Mouse (Mus musculus) G1E (cell line): ENCODE results near the gene Atxn10. TPM values are rescaled to one million over a fixed set of nuclear protein-coding genes. Genes with fewer than 3 reads are reported as not detected.

ENCODE experiments used
- ATAC-seq: 2 replicates; pipeline ENCODE4 v1.8.0; 2016; ENCODE audit warnings: mild to moderate bottlenecking; ENCODE audit not compliant: insufficient number of reproducible peaks, poor library complexity, low FRiP score, severe bottlenecking; ENCODE audit errors: extremely low read depth
- DNase-seq: peaks from one replicate; pipeline ENCODE4 v3.0.0; 2012; ENCODE audit warnings: low spot score
- H3K27me3 ChIP-seq: 2 replicates; pipeline ENCODE4 v1.6.1; 2012; ENCODE audit warnings: mild to moderate bottlenecking, low read length, inconsistent platforms; ENCODE audit not compliant: insufficient read depth
- H3K36me3 ChIP-seq: replicated peaks from 2 replicates; pipeline ENCODE3; 2012; ENCODE audit warnings: mild to moderate bottlenecking, inconsistent platforms
- H3K4me1 ChIP-seq: 2 replicates; pipeline ENCODE4 v1.6.1; 2012; ENCODE audit warnings: low read depth, low read length, inconsistent platforms, mixed read lengths; ENCODE audit not compliant: insufficient read depth
- H3K4me3 ChIP-seq: 2 replicates; pipeline ENCODE4 v1.5.1; 2012; ENCODE audit warnings: low read depth, mild to moderate bottlenecking, inconsistent platforms, low read length, moderate library complexity, mixed read lengths
- H3K9me3 ChIP-seq: replicated peaks from 2 replicates; pipeline ENCODE4 v1.6.1; 2012; ENCODE audit warnings: inconsistent platforms
- CTCF ChIP-seq: IDR thresholded peaks from 2 replicates; pipeline ENCODE4 v1.5.1; 2012; ENCODE audit warnings: low read depth, low read length, inconsistent platforms, mixed read lengths
- GATA1 ChIP-seq: IDR thresholded peaks from 2 replicates; pipeline ENCODE4 v1.6.1; 2012; ENCODE audit warnings: borderline replicate concordance, low read length, inconsistent platforms, mixed read lengths
- GATA2 ChIP-seq: IDR thresholded peaks from 2 replicates; pipeline ENCODE4 v1.6.1; 2012; ENCODE audit warnings: low read depth, low read length, inconsistent platforms, borderline replicate concordance
- POLR2AphosphoS5 ChIP-seq: IDR thresholded peaks from 2 replicates; pipeline ENCODE4 v1.6.1; 2012; ENCODE audit warnings: low read depth, low read length, inconsistent platforms; ENCODE audit not compliant: insufficient replicate concordance
- TAL1 ChIP-seq: conservative IDR thresholded peaks from 2 replicates; pipeline ENCODE4 v1.6.1; 2012; ENCODE audit warnings: low read depth, low read length, inconsistent platforms, mixed read lengths
- polyA plus RNA-seq: library from polyadenylated mRNA; stranded (reverse); fragments of >175 nt; gene quantifications from 2 replicates; pipeline ENCODE4 v1.2.3, GENCODE M21; 2012
- total RNA-seq, 2 experiments: library from RNA; stranded (forward) in 1 of 2; stranded (reverse) in 1 of 2; fragments of 200-1000 nt in 1 of 2; fragments of >200 nt in 1 of 2; fragmentation: Nextera tagmentation in 1 of 2; gene quantifications; 2 replicates each; pipeline ENCODE4 v1.2.3; 2014 to 2017

Gene Atxn10
- total and polyA plus RNA-seq, 3 experiments: 92.9 to 185 (median 99.1) TPM

DNA sequence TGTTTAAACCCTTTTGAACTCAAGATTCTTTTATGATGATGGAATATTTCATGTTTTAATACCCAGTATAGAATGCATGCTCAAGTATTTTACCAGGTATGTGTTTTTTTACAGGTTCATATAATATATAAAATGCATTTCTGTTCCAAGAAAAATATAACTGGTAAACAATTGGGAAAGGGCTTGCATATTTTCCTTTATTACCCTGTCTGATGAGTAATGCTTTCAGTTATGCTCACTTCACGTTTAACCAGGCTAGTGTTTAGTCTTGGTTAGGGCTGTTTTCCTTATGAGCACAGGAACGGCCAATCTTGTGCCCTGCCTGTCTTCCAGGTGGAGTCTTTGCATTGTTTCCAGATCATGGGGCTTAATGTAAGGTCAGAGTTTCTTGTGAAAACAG lies 84.6 kb downstream of the Atxn10 start:
- Histone ChIP-seq H3K9me3 (no peaks in the 10 kb centered on the region), H3K4me1 (no peaks in the 10 kb centered on the region), H3K4me3 (no peak overlapping the region), H3K27me3 (no peaks in the 10 kb centered on the region), H3K36me3 (peaks cover 40% of the 10 kb centered on the region)
- no peak for ATAC-seq
- TF ChIP-seq TAL1 (no peak), POLR2AphosphoS5 (no peak), GATA1 (no peak), GATA2 (no peak), CTCF (no peak)
- DNase-seq: no peak

DNA sequence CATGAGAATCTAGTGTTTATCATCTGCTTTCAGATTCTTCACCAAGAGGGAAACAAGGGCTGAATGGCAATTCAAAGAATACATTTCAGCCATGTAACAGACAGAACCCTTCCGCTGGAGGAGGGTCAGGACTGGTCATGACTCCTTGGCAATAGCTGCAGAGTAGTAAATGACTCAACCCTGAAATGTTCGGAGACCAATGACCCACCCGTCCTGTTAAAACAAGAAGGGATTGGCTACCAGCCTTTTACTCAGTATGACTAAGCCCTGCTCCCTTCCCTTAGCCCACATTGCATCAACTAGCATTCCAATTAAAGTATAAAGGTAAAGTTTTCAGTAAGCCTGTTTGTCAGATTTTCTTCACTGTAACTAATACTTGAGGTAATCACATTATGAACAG lies 88.2 kb downstream of the Atxn10 start:
- no peaks in the 10 kb centered on the region for H3K9me3 ChIP-seq
- H3K4me3 ChIP-seq: no peak overlapping the region
- peaks cover 40% of the 10 kb centered on the region for H3K36me3 ChIP-seq
- ATAC-seq (no peak), DNase-seq (no peak)
- no peaks in the 10 kb centered on the region for H3K4me1 ChIP-seq
- no peaks in the 10 kb centered on the region for H3K27me3 ChIP-seq
- TF ChIP-seq CTCF: no peak
- TF ChIP-seq TAL1: no peak
- TF ChIP-seq GATA2: no peak
- no peak for TF ChIP-seq POLR2AphosphoS5
- TF ChIP-seq GATA1: no peak

DNA sequence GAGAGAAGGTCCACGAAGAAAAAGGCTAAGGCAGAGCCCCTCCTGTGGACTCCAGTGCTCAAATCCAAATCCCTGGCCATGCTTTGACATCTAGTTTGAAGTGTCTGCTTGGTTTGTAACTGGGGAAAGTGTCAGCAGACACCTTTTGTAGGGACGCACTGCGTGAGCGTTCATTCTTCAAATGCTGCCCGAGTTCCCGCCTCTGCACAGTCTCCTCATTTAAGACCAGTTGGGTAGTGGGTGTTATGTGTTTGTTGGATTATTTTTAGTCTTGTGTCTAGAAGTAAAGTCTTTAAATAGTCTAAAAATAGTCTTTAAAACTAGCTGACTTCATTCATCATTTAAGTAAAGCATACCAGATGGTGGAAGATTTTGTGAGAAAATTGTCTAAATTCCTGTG lies 92.1 kb downstream of the Atxn10 start:
- H3K27me3 ChIP-seq: no peaks in the 10 kb centered on the region
- H3K4me1 ChIP-seq: no peaks in the 10 kb centered on the region
- H3K4me3 ChIP-seq: no peak overlapping the region
- DNase-seq (no peak), ATAC-seq (no peak)
- H3K9me3 ChIP-seq: no peaks in the 10 kb centered on the region
- no peak for TF ChIP-seq TAL1
- TF ChIP-seq GATA2: no peak
- TF ChIP-seq POLR2AphosphoS5: no peak
- no peak for TF ChIP-seq CTCF
- TF ChIP-seq GATA1: no peak
- peaks cover 44% of the 10 kb centered on the region for H3K36me3 ChIP-seq

DNA sequence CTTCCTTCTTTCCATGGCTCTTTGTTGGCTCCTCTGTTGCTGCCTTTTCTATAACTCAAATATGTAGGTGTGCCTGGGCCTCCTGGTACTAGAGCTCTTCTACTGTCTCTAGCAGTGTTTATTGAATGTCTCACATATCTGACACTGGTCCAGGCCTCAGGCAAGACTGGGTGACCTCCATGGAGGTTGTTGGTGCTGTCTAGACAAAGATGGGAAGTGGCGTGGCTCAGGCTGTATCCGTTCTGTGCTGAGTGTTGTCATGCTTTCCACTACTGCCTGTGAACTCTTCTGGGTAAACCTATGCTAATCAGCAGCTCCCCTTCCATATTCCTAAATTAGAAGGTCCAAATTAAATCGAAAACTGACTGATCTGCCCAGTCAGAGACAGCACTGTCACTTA lies 106.5 kb downstream of the Atxn10 start:
- no peak for DNase-seq
- ATAC-seq: no peak
- Histone ChIP-seq H3K4me3 (no peak overlapping the region), H3K9me3 (no peaks in the 10 kb centered on the region), H3K36me3 (peaks cover 83% of the 10 kb centered on the region), H3K4me1 (no peaks in the 10 kb centered on the region), H3K27me3 (no peaks in the 10 kb centered on the region)
- no peak for TF ChIP-seq TAL1
- no peak for TF ChIP-seq GATA1
- TF ChIP-seq CTCF: no peak
- TF ChIP-seq GATA2: no peak
- no peak for TF ChIP-seq POLR2AphosphoS5

DNA sequence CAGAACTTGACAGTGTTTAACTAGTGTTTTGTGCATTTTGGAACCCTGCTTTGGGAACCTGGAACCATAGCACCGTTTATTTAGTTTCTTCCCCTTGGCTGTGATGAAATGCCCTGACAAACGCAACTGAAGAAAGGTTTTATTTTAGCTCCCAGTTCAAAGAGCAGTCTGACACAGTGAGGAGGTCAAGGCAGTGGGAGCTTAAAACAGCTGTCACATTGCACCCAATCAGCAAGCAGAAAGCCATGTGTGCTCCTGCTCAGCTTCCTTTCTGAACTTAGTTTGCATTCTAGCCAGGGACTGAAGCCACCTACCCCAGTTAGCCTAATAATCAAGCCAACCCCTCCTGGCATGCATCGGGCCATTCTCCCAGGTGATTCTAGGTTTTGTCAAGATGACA lies 110.6 kb downstream of the Atxn10 start:
- Histone ChIP-seq H3K9me3 (no peaks in the 10 kb centered on the region), H3K36me3 (peaks cover 66% of the 10 kb centered on the region), H3K27me3 (no peaks in the 10 kb centered on the region), H3K4me1 (no peaks in the 10 kb centered on the region), H3K4me3 (no peak overlapping the region)
- ATAC-seq: no peak
- no peak for DNase-seq
- no peak for TF ChIP-seq TAL1
- TF ChIP-seq CTCF: no peak
- no peak for TF ChIP-seq GATA2
- TF ChIP-seq POLR2AphosphoS5: no peak
- TF ChIP-seq GATA1: no peak

DNA sequence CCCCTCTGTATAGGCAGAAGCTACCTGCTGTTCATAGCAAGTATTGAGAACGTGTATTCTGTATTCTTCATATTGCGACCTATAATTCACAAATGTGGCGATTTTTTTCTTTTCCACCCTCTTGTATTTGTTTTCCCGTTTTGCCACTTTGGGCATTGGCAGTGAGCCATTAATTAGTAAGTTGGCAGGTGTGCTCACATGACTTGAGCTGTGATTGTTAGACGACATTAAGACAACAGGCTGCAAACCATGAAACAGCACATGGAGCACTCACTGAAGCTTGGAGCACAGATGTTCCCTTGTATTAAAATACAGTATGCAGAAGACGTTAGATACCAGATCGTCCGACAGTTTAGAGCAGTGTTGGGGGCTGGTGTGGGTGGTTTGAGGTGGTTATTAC lies 120.8 kb downstream of the Atxn10 start:
- no peaks in the 10 kb centered on the region for H3K4me1 ChIP-seq
- no peak for TF ChIP-seq GATA1
- no peak for TF ChIP-seq GATA2
- no peak for TF ChIP-seq CTCF
- no peak for TF ChIP-seq TAL1
- TF ChIP-seq POLR2AphosphoS5: no peak
- H3K27me3 ChIP-seq: no peaks in the 10 kb centered on the region
- no peak overlapping the region for H3K4me3 ChIP-seq
- DNase-seq (no peak), ATAC-seq (no peak; the same call in 1 of the 2 replicates)
- H3K36me3 ChIP-seq: peaks cover 82% of the 10 kb centered on the region
- no peaks in the 10 kb centered on the region for H3K9me3 ChIP-seq

DNA sequence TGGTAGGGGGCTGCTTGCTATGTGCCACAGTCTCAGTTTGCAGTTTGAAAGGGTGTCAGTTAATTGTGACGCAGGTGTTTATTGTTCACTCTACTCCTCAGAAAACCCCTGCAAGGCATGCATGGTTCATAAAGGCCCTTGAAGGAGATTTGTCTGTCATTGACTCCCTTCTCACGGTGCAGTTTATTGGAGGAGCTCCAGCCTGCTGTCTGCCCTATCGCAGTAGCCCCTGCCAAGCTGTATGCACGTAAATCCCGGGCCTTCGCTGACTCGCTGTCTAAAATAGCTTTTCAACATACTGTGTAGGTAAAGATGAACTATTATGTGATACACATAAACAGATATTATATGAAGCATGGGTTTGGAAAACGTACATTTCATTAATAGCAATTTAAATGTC lies 121.8 kb downstream of the Atxn10 start:
- Histone ChIP-seq H3K4me3 (no peak overlapping the region), H3K9me3 (no peaks in the 10 kb centered on the region), H3K27me3 (no peaks in the 10 kb centered on the region), H3K4me1 (no peaks in the 10 kb centered on the region), H3K36me3 (peaks cover 90% of the 10 kb centered on the region)
- TF ChIP-seq GATA2: no peak
- no peak for TF ChIP-seq CTCF
- TF ChIP-seq GATA1: no peak
- no peak for TF ChIP-seq TAL1
- TF ChIP-seq POLR2AphosphoS5: no peak
- DNase-seq: no peak
- ATAC-seq: no peak
